Mouse (Mus musculus) stomach, embryonic 14.5 days (tissue): ENCODE results near the gene Snx5. TPM values are rescaled to one million over a fixed set of nuclear protein-coding genes. Genes with fewer than 3 reads are reported as not detected.

Experiments used
- ATAC-seq: fragments of 200-750 bp; cut with Nextera tagmentation; 2 replicates; pipeline ENCODE4 v1.8.0; 2017; ENCODE audit warnings: low read depth, moderate TSS enrichment; ENCODE audit not compliant: insufficient number of reproducible peaks, insufficient read depth, low FRiP score
- H3K27ac ChIP-seq: fragments of 300-500 bp; sonication (generic); 2 replicates; pipeline ENCODE4 v1.5.1; 2014; ENCODE audit warnings: mild to moderate bottlenecking, low read length, moderate library complexity, mixed read lengths
- H3K27me3 ChIP-seq: fragments of 300-500 bp; sonication (generic); 2 replicates; pipeline ENCODE4 v1.6.1; 2014; ENCODE audit warnings: low read length, control low read depth, mixed read lengths; ENCODE audit not compliant: control insufficient read depth, insufficient read depth
- H3K36me3 ChIP-seq: fragments of 300-500 bp; sonication (generic); 2 replicates; pipeline ENCODE4 v1.6.1; 2014; ENCODE audit warnings: mild to moderate bottlenecking, control low read depth, low read length, moderate library complexity, mixed read lengths; ENCODE audit not compliant: control insufficient read depth, insufficient read depth
- H3K4me1 ChIP-seq: fragments of 300-500 bp; sonication (generic); 2 replicates; pipeline ENCODE4 v1.6.1; 2014; ENCODE audit warnings: low read length, control low read depth, mixed read lengths; ENCODE audit not compliant: control insufficient read depth, insufficient read depth
- H3K4me2 ChIP-seq: fragments of 300-500 bp; sonication (generic); replicated peaks from 2 replicates; pipeline ENCODE4 v1.6.1; 2014; ENCODE audit warnings: low read depth, low read length, control low read depth
- H3K4me3 ChIP-seq: fragments of 300-500 bp; sonication (generic); 2 replicates; pipeline ENCODE4 v1.5.1; 2014; ENCODE audit warnings: low read depth, low read length, control low read depth
- H3K9ac ChIP-seq: fragments of 300-500 bp; sonication (generic); replicated peaks from 2 replicates; pipeline ENCODE4 v1.6.1; 2014; ENCODE audit warnings: low read depth, mild to moderate bottlenecking, control low read depth, low read length, moderate library complexity, mixed read lengths
- H3K9me3 ChIP-seq: fragments of 300-500 bp; sonication (generic); 2 replicates; pipeline ENCODE4 v1.6.1; 2016; ENCODE audit warnings: low read depth, low read length, control low read depth; ENCODE audit not compliant: control insufficient read depth
- WGBS: fragments of 180-500 bp; shearing (Covaris S2); extraction: QIAGEN DNeasy Blood & Tissue Kit; methylation state at CpG from one replicate; pipeline ENCODE4 v1.1.7; 2014; 5-methylcytosine and 5-hydroxymethylcytosine counted together
- polyA plus RNA-seq: library from polyadenylated mRNA; unstranded; fragments of >200 nt; fragmentation: Nextera tagmentation; extraction: Ambion mirVana; gene quantifications from 2 replicates; pipeline ENCODE4 v1.2.1, GENCODE M21; 2014

Gene Snx5
- polyA plus RNA-seq, 1 experiment from 2014 or later = 130 TPM

- WGBS = under 1% methylated on average over 28 of the region's 33 CpGs
- Histone ChIP-seq H3K4me3 (peak overlapping the region; percentile 96), H3K9ac (peak overlapping the region; percentile 98), H3K27me3 (no peaks in the 10 kb centered on the region), H3K4me1 (peaks cover 31% of the 10 kb centered on the region), H3K27ac (peak overlapping the region; percentile 95), H3K9me3 (no peaks in the 10 kb centered on the region), H3K4me2 (peak overlapping the region; percentile 68), H3K36me3 (0 out of 2 replicates have a peak, but pooled peaks cover under 1% of the 10 kb centered on the region)
- ATAC-seq = no peak
Observed at GRCm38 (mm10) chr2:144269679-144270475, 829 bp downstream of the Snx5 start.

- Histone ChIP-seq H3K27me3 (no peaks in the 10 kb centered on the region), H3K36me3 (0 out of 2 replicates have a peak, but pooled peaks cover 3% of the 10 kb centered on the region), H3K4me3 (peak overlapping the region; percentile 96), H3K4me1 (peaks cover 27% of the 10 kb centered on the region), H3K9me3 (no peaks in the 10 kb centered on the region), H3K4me2 (peak overlapping the region; percentile 68), H3K27ac (no peak overlapping the region), H3K9ac (peak overlapping the region; percentile 98)
- ATAC-seq = no peak
- 1% methylated on average over 11 of the region's 11 CpGs for WGBS
Observed at GRCm38 (mm10) chr2:144269306-144269650, 1.4 kb downstream of the Snx5 start.

- WGBS = 8% methylated on average over 6 of the region's 6 CpGs
- ATAC-seq = no peak
- H3K27ac ChIP-seq = no peak overlapping the region
Observed at GRCm38 (mm10) chr2:144268446-144269305, 2.0 kb downstream of the Snx5 start.

GRCm38 (mm10) chr2:144267731-144268015 lies 3.0 kb downstream of the Snx5 start:
- ATAC-seq = no peak
- H3K27me3 ChIP-seq = no peaks in the 10 kb centered on the region
- WGBS = 37% methylated on average over 1 of the region's 1 CpGs
- peaks cover 27% of the 10 kb centered on the region for H3K4me1 ChIP-seq
- H3K9ac ChIP-seq = 0 out of 2 replicates have a peak overlapping the region, but pooled peaks have one; percentile 14
- 0 out of 2 replicates have a peak, but pooled peaks cover 3% of the 10 kb centered on the region for H3K36me3 ChIP-seq
- peak overlapping the region; percentile 96 for H3K4me3 ChIP-seq
- H3K27ac ChIP-seq = no peak overlapping the region
- H3K4me2 ChIP-seq = peak overlapping the region; percentile 68
- H3K9me3 ChIP-seq = no peaks in the 10 kb centered on the region

More at GRCm38 (mm10) chr2:144268446-144269305, 2.0 kb downstream of the Snx5 start:
- Histone ChIP-seq H3K9me3 (no peaks in the 10 kb centered on the region), H3K27me3 (no peaks in the 10 kb centered on the region), H3K4me3 (peak overlapping the region; percentile 96), H3K9ac (peak overlapping the region; percentile 98), H3K4me2 (peak overlapping the region; percentile 68), H3K36me3 (0 out of 2 replicates have a peak, but pooled peaks cover 3% of the 10 kb centered on the region), H3K4me1 (peaks cover 27% of the 10 kb centered on the region)

GRCm38 (mm10) chr2:144267004-144267730 lies 3.5 kb downstream of the Snx5 start:
- no peaks in the 10 kb centered on the region for H3K9me3 ChIP-seq
- H3K36me3 ChIP-seq = 0 out of 2 replicates have a peak, but pooled peaks cover 3% of the 10 kb centered on the region
- no peaks in the 10 kb centered on the region for H3K27me3 ChIP-seq
- H3K4me3 ChIP-seq = no peak overlapping the region
- peak overlapping the region; percentile 68 for H3K4me2 ChIP-seq
- peaks cover 27% of the 10 kb centered on the region for H3K4me1 ChIP-seq
- ATAC-seq = no peak
- H3K9ac ChIP-seq = no peak overlapping the region
- no peak overlapping the region for H3K27ac ChIP-seq
- WGBS = 50% methylated on average over 5 of the region's 5 CpGs

- no peak for ATAC-seq
- Histone ChIP-seq H3K4me1 (peaks cover 27% of the 10 kb centered on the region), H3K9ac (no peak overlapping the region), H3K9me3 (no peaks in the 10 kb centered on the region), H3K36me3 (peaks cover 6% of the 10 kb centered on the region; the same call in 1 of the 2 replicates), H3K4me3 (no peak overlapping the region), H3K27me3 (no peaks in the 10 kb centered on the region), H3K4me2 (no peak overlapping the region; the same call in 1 of the 2 replicates), H3K27ac (no peak overlapping the region)
- WGBS = 31% methylated on average over 4 of the region's 4 CpGs
Observed at GRCm38 (mm10) chr2:144265916-144266683, 4.6 kb downstream of the Snx5 start.

- H3K4me3 ChIP-seq = no peak overlapping the region
- peaks cover 27% of the 10 kb centered on the region for H3K4me1 ChIP-seq
- no peak for ATAC-seq
- WGBS = 68% methylated on average over 3 of the region's 3 CpGs
- H3K27me3 ChIP-seq = no peaks in the 10 kb centered on the region
- no peaks in the 10 kb centered on the region for H3K9me3 ChIP-seq
- H3K9ac ChIP-seq = no peak overlapping the region
- H3K27ac ChIP-seq = no peak overlapping the region
- H3K36me3 ChIP-seq = peaks cover 14% of the 10 kb centered on the region; the same call in 1 of the 2 replicates
- no peak overlapping the region for H3K4me2 ChIP-seq
Observed at GRCm38 (mm10) chr2:144265120-144265488, 5.6 kb downstream of the Snx5 start.
